Mouse (Mus musculus) urinary bladder, postnatal 14 days (tissue): ENCODE data around the gene Wipi1.

Source experiments
- DNase-seq: peaks from one replicate; pipeline ENCODE4 v3.0.0; 2021; ENCODE audit warnings: low spot score

The Wipi1 gene

DNA sequence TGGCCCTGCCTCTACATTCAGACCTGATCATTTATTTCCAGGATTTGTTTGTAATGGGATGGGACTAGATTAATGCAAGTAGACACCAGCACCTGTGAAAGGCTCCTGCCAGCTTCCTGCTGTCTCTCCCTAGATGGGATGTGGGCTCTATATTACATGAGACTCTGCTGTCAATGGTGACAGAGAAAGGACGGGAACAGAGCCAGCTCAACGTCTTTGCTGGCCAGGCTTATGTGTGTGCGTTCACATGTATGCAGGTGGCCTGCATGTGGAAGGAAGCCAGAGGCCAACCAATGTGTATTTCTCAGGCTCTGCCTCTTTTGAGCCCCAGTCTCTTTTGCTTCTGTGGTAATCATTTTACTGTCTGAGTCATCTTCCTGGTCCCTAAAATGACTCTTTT is 33.2 kb downstream of the Wipi1 start:
- no peak for DNase-seq

DNA sequence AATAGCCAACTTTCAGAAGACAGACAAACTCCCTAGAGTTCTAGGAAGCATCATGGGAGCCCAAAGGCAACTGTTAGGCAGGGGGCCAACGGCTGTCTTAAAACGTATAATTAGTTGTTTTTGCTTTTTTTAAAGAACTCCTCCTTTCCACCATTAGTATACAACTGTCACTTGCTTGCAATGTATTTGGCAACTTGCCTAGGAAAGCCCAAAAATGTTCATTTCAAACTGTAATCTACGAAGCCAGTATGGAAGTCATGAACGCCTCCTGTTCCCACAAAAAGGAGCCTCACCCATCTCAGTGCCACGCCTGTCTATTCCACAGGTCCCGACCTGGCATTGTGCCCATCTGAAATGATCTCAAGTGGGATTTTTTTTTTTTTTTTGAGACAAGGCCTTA is 35.9 kb downstream of the Wipi1 start:
- no peak for DNase-seq

DNA sequence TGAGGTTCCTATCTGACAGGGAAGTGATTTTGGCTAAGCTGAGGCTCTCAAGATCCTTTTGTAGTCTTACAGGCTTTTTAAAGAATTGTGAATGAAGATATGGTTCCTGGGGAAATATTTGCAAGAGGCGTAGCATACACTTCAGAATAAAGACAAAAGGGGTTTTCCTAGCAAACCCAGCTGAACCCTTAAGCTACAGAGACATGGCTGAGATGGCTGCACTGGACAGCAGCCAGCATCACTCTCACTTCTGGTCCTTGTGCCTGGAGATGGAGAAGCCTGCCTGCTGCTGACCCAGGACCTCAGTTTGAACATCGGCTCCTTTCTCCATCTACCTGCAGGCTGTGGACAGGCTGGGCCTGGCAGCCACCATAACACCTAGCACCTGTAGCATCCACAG is 37.2 kb downstream of the Wipi1 start:
- no peak for DNase-seq

DNA sequence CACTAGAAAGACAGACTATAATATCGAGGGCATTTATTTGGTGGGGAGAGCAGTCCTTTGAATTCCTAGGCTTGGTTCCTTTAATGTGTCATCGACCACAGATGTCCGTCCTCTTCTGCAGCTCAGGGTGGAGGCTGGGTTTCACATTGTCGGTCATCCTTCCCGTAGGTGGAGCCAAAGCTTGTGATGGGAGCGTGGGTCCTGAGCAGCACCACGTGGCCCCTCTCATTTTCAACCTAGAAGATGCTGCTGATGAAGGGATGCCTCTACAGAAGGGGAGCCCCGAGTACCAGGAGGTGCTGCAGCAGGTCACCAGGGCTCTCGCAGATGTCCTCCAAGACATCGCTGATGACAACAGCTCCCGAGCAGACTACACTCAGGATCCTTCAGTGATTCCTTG is 39.7 kb downstream of the Wipi1 start:
- DNase-seq: no peak

DNA sequence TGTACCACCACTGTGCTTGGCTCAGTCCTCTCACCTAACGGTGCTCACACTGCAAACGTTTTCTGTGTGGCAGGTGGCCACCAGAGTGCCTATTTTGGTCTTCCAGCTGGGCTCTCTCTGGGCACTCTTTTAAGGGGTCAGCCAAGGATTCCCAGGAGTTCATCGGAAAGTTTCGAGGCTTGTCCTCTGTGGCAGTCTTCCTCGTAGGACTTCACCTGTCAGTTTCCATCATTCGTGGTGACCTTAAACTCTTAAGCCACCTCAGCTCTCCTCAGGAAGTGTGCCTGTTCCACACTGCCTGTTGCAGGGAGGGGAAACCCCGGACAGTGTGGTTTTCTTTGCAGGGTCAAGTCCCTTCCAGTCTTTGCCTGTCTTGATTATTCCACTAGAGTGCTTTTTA is 42.0 kb downstream of the Wipi1 start:
- DNase-seq: no peak

DNA sequence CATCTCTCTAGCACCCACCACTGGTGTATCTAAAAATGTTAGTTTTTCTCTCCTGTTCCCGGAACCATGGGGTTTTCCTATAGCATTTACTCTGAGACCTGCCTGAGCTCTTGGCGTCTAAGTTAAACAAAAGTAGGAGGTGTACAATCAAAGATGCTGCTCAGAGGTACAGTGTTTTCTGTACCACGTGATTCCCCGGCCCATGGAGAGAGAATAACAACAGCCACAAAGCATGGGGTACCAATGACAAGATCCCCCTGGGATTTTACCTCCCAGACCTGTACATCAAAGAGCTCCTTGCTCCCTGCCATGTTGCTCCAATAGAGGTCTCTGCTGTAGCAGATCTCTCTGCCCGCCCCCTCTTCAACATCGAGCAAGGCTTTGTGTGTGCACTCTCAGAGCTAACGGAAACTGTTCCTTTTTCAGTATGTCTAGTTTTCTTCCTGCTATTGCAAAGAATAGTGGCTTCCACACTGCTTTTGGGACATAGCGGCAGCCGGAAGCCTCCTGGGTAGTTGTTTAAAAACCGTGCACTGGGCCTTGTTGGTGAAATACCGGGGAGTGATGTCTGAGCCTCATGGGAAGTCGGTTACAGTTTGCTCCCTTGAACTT is 42.7 kb downstream of the Wipi1 start:
- no peak for DNase-seq

DNA sequence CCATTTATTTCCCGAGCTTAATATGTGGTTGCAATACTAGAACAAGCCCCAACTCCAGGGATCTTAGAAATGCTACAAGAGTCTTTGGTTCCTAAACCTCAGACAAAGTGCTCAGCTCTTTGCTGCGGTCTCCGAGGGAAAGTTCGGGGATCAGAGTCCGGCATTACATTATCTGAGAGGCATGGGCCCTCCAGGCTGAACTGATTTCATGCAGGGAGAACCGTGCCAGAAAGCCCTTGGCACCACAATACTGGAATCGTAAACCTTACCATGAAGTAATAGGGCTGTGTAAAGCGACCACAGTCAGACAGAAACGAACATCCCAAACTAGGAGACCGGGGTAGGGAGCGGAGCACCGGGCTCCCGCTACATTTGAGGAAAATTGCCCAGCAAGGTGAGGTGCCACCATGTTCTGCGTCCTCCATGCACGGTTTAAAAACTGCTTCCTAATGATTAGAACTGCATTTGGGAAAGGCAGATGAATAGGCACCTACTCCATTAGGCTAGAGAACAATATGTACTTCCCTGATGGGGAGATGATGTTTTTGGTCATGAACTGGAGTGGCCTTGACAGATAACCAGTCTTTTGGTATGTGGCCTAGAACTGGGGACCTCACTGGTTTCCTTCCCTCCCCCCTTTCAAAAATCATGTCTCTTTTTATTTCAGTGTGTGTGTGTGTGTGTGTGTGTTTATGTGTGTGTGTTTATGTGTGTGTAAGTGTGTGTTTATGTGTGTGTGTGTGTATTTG is 47.1 kb downstream of the Wipi1 start:
- DNase-seq: no peak

DNA sequence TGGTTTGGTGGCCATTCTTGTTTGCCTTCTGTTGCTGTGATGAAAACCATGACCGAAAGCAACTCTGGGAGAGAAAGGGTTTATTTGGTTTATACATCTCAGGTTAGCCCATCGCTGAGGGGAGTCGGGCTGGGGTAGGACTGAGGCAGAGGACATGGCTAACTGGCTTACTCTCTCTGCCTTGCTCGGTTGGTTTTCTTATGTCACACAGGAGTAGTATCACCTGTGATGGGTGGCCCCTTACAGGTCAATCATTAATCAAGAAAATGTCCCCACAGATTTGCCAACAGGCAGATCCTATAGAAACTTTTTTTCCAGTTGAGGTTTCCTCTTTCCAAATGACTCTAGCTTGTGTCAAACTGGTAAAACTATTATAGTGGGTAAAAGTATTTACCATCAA is 48.1 kb downstream of the Wipi1 start:
- DNase-seq: no peak

DNA sequence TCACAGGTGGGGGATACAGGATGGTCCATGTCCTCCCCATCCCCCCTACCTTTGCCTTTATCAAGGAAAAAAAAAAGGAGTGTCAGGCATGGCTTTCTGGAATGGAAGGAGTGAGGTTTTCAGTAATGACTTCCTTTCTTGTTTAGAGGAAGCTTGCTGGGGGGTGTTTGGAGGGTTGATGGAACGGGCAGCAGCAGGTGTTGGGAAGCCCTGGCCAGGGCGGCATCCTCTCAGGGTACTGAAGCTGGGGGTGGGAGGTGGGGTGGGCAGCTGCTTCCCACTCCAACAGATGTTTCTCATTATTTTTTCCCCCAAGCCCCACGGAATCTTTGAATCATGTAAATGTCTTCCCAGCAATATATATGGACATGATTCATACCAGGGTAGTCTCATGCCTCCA is 50.3 kb downstream of the Wipi1 start:
- no peak for DNase-seq

DNA sequence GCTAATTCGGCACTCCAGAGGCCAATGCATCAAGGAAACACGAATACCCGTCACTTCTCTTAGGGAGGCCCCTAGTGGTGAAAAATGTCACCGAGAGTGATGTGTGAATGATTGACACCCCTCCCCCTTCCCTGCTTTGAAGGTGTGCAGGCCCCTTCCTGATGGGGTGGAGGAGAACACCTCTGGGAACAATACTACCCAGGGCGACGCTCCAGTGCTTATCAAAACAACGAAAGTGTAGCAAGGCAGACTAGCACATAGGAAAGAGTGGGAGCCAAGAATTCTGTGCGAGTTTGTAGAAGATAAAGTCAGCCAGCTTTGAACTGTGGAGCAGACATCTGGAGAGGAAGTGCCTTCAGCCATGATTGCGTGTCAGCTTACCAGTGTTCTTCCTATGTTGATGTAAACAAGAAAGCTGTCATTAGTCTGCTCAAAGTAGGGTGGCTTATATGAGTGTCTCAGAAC is 50.9 kb downstream of the Wipi1 start:
- no peak for DNase-seq

DNA sequence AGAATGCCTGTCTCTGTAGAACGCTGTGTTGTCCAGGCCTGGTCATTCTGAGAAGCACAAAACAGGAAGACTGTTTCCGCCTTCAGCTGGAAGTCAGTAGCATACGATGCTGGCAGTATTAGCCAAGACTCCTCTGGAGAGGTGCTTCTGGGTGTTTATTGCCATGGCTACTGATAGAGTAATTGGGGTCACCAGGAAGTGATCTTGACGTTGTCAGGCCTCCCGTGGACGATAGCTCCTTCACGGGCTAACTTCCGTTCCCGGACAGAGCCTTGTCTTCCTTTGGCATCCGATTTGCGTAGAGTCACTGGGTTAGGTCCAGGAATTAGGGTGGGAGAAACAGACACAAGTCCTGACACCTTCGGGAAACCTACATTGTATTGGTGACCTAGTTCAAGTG is 52.5 kb downstream of the Wipi1 start:
- DNase-seq: no peak

DNA sequence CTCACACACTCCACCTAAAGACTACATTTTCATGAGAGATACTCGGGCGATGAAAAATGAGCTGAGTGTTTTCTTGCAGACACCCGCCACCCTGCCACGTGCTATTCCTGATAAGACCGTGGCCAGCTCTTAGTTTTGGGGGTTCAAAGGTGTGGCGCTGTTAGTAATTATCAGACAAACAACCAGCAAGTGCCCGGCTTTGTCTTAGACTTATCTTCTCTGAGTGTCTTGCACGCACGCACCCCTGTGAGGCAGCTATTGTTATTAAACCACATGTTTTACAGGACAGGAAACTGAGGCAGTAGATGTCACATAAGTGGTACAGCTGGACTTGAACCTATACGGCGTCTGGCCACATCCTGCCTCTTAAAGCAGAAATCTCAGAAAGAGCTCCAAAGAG is 54.3 kb downstream of the Wipi1 start:
- DNase-seq: no peak

DNA sequence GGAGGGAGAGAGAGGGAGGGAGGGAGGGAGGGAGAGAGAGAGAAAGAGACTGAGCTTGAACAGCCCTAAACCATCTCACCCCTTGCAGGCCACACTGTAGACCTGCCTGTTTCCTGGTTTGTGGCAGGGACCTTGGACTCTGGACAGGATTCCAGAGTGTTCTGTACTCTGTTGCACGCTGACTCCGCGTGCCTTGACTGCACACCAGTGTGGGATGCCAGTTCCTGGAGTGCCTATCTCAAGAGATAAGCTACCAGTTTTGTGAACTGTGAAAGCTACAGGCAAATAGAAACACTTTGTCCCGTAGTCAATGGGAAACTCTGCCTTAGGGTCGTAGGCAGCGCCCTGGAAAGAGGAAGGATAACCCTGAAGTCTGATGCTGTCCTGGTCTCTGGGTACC is 55.6 kb downstream of the Wipi1 start:
- no peak for DNase-seq

DNA sequence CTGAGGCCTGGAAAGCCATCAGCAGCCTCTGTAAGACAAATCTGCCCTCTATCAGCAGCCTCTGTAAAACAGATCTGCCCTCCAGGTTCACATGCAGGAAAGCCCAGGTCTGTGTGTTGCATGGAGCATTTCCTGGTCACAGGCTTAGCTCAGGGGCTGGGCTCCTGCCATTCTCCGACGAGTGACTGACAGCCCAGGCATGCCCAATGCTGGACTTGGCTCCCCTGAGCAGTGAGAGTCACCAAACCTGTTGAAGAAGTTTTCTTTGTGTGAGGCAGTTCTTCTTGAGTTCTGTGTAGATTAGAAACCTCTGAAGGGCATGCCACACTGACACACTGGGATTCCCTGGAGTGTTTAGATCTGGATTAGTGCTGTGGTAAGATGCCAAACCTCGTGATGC is 57.3 kb downstream of the Wipi1 start:
- peak; percentile 72 for DNase-seq

DNA sequence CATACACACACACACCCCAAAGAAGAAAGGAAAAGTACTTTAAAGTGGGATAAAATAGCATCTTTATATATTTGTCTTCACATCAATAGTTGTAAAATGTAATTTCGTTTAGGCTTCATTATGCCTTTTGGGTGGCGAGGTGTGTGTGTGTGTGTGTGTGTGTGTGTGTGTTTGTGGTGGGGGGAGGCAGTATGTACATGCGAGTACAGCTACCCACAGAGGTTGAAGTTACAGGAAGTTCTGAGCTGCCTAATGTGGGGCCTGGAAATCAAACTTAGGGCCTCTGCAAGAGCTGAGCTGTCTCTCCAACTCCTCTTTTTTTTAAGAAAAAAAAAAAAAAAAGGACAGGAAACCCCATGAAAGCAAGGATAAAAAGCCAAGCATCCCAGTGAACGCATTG is 57.8 kb downstream of the Wipi1 start:
- DNase-seq: no peak

DNA sequence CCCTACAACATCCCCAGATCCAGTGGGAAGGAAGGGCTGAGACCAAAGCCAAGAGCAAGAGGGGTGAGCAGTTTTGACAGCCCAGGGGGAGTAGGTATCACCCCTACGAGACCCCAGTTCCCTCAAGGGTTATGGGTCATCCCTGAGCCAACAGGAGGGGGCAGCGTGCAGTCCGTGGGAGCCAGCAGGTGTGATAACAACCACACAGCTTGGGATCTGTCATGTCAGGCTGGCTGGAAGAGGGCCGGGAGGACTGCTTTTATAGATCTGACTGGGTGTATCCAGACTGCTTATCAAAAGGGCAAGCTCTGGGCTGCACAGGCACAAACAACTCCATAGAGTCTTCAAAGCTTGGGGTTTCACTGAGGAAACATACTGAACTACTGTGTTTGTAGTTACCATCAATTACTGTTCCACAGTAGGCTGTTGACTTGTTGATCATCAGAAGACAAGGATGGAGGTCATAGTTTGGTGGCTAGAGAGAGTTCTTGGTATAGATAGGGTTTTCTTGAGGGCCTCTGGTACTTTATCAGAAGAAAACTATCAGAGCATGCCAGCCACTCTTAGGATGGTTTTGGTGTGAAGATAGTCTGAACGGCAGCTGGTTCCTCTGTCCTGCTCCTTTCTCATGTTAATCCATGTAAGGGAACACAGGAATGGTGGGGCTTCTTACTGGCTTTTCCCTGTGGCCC is 62.0 kb downstream of the Wipi1 start:
- DNase-seq: no peak

DNA sequence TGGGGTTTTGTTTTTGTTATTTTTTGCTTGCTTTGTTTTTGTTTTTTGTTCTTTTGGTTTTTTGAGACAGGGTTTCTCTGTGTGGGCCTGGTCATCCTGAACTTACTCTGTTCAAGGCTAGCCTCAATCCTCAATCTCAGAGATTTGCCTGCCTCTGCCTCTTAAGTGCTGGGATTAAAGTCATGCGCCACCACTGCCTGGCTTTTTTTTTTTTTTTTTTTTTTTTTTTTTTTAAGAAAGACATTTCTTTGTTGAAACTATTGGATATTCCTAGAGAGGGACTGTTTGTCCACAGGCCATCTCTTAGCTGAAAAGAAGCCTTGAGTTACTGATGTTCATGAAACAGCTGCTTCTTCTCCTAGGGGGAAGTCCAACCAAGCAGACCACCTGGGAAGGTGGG is 64.1 kb downstream of the Wipi1 start:
- DNase-seq: no peak

DNA sequence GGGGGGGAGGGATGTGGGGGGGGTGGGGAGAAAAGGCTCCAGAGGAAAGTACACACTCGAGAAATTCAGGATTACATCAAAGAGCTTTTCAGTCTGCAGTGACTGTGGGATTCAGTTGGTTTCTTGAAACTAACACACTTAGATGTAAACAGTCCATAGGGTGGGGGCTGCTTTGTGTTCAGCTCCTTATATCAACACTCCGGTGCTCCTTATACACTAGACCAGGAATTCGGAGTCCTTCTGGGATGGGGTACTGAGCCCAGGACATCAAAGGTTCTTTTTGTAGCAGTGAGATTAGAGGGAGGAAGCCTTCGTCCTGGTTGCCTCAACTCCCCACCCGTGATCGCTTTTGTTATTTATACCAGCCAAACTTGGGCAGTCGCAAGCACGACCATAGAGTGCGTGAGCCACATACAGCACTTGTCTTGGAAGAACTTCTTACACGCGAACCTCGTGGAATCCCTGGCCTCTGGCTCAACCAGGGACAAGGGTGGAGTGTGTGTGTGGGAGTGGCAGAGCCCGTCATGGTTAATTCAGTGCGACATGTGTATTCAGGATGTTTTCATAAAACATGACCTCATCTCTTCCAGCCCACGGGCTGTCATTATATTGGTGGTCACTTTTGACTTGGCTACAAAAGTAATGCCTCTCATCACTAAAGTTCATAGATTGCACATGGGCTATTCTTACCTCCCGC is 65.3 kb downstream of the Wipi1 start:
- no peak for DNase-seq

DNA sequence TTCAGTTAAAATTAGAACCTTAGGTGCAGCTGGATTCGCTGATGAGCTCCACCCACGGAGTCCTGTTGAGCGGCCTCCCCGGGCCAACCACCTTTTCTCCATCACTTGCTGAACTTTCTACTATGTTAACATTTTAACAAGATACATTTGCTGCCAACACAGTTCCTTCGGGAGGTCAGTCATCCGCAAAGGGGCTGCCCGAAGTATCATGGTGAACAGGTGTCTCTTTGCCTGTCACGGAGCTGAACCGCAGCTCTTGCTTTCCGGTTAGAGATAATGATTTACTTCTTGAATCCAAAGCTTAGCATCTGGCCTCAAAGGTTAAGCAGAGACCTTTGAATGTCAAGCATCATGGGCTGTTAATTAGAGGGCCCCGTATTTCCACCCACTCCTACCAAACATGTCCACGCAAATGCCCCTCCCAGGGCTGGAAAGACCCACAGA is 66.0 kb downstream of the Wipi1 start:
- no peak for DNase-seq

DNA sequence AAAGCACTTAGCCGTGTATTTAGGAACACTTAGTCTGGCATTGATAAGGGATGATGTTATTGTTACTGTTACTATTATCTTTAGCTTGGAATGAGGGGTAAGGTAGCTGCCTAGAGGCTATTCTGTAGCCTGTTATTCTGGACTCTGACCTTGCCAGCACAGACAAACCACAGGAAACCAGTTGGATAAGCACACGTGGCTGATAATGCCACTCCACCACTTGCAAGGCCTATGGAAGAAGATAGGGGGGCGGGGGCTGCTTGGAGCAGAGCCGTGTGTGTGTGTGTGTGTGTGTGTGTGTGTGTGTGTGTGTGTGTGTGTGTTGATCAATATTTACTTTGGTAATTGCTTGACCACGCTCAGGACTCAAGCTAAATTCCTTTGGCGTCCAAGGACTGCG is 66.5 kb downstream of the Wipi1 start:
- no peak for DNase-seq

DNA sequence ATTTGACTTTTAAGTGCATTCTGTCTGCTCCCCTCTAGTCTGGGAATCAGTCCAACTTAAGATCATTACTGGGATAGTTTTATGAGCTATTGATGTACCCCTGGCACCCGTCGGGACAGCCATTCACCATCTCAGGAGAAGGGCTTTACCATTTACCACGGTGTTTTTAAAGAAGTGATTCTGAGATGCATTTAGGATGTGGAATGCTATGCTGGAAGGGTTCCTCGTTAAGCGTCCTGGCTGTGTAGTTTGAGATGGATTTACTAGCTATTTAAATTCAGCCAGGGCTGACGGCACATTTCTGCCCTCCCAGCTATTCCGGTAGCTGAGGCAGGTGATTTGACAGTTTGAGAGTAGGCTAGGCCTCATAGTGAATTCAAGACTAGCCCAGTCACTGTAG is 67.3 kb downstream of the Wipi1 start:
- no peak for DNase-seq

DNA sequence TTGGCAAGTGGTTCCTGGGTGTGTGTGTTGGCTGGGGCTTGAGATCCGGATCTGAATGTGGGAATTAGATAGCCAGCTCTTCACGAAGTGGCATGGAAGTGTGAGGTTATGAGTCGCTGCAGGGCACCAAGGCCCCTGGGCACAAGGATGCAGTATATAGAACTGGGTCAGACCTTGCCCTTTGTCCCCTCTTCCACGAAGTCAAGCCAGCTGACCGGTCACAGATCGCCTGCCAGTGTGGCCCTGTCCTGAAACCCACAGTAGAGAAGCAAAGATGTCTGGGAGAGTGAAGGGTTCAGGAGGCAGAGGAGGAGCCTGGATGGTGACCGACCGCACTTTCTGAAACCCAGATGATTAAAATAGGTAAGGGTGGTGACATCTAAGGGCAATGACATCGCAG is 68.3 kb downstream of the Wipi1 start:
- no peak for DNase-seq

DNA sequence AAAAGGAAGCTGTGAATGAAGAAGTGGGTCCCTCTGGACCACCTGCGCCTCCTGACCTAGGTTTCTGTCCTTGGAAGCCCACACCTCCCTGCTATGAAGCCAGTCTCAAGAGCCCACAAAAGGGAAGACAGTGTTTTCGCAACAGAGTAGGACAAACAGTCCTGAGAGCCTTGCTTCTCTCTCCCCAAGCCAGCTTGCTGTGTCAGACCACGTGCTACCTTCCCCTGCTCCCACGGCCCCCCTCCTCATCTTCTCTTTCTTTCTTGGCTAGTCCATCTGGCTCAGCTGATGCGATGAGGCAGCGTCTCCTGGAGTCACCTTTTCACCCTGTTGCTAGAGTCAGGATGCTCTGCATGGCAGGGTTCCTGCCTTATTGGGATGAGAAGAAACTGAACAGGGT is 72.5 kb downstream of the Wipi1 start:
- no peak for DNase-seq
